Mouse (Mus musculus) midbrain, embryonic 16.5 days (tissue): ENCODE data around the gene C2cd6. TPM values are rescaled to one million over a fixed set of nuclear protein-coding genes. Genes with fewer than 3 reads are reported as not detected.
A peak's percentile ranks its signal among the peaks of the same experiment; 100 is the strongest.

ENCODE experiments used
- ATAC-seq: fragments of 200-750 bp; cut with Nextera tagmentation; 2 replicates; pipeline ENCODE4 v1.8.0; 2017; ENCODE audit warnings: moderate TSS enrichment
- H3K27ac ChIP-seq: fragments of 300-500 bp; sonication (generic); 2 replicates; pipeline ENCODE4 v1.5.1; 2014; ENCODE audit warnings: mild to moderate bottlenecking, low read length, mixed read lengths
- H3K27me3 ChIP-seq: fragments of 300-500 bp; sonication (generic); 2 replicates; pipeline ENCODE4 v1.6.1; 2014; ENCODE audit warnings: low read depth, low read length, mixed read lengths; ENCODE audit not compliant: control insufficient read depth, insufficient read depth
- H3K36me3 ChIP-seq: fragments of 300-500 bp; sonication (generic); 2 replicates; pipeline ENCODE4 v1.6.1; 2014; ENCODE audit warnings: mild to moderate bottlenecking, low read length, moderate library complexity, mixed read lengths; ENCODE audit not compliant: control insufficient read depth, insufficient read depth
- H3K4me1 ChIP-seq: fragments of 300-500 bp; sonication (generic); 2 replicates; pipeline ENCODE4 v1.6.1; 2014; ENCODE audit warnings: mild to moderate bottlenecking, low read length, mixed read lengths; ENCODE audit not compliant: control insufficient read depth, insufficient read depth
- H3K4me2 ChIP-seq: fragments of 300-500 bp; sonication (generic); 2 replicates; pipeline ENCODE4 v1.6.1; 2014; ENCODE audit warnings: mild to moderate bottlenecking, low read length, mixed read lengths
- H3K4me3 ChIP-seq: fragments of 300-500 bp; sonication (generic); 2 replicates; pipeline ENCODE4 v1.5.1; 2014; ENCODE audit warnings: low read depth, mild to moderate bottlenecking, low read length, moderate library complexity, mixed read lengths
- H3K9ac ChIP-seq: fragments of 300-500 bp; sonication (generic); 2 replicates; pipeline ENCODE4 v1.6.1; 2014; ENCODE audit warnings: low read depth, low read length, mixed read lengths
- H3K9me3 ChIP-seq: fragments of 300-500 bp; sonication (generic); replicated peaks from 2 replicates; pipeline ENCODE4 v1.6.1; 2014; ENCODE audit warnings: mild to moderate bottlenecking, low read length, mixed read lengths; ENCODE audit not compliant: control insufficient read depth, poor library complexity, severe bottlenecking
- WGBS: fragments of 180-500 bp; shearing (Covaris S2); extraction: QIAGEN DNeasy Blood & Tissue Kit; methylation state at CpG from one replicate; pipeline ENCODE4 v1.1.7; 2014; 5-methylcytosine and 5-hydroxymethylcytosine counted together
- polyA plus RNA-seq: library from polyadenylated mRNA; unstranded; fragments of >200 nt; fragmentation: Nextera tagmentation; extraction: Ambion mirVana; gene quantifications from 2 replicates; pipeline ENCODE4 v1.2.1, GENCODE M21; 2015

The C2cd6 gene
- not detected in 2 replicates for polyA plus RNA-seq

DNA sequence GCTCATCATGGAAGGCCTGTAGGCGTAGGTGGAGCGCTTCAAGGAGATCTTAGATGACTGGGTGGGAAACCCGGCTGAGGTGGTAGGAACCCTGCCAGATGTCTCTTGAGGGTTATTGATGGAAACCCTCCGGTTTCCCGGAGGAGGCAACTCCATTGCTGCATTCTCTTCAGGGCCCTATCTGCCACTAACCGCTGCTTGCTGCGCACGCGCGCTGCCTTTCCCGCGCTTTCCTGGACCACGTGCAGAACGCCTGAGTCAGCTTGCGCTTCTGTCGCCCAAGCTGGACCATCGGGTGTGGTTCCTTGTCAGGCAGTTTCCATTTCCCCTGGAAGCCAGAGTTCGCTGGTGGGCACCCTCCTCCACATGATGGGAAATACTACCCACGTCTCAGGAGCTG, at the start of gene C2cd6:
C2cd6 (minus strand) TSS at position 196 of the 400 bp plus-strand sequence.
- no peak within 1 kb of the TSS for H3K4me3 ChIP-seq
- H3K27me3 ChIP-seq: no peaks in the 10 kb centered on the region
- no peak for ATAC-seq
- no peak within 1 kb of the TSS for H3K9ac ChIP-seq
- WGBS: 92% methylated on average over 19 of the region's 19 CpGs
- H3K9me3 ChIP-seq: no peaks in the 10 kb centered on the region
- peaks cover 9% of the 10 kb centered on the region; the same call in 1 of the 2 replicates for H3K36me3 ChIP-seq
- no peaks in the 10 kb centered on the region for H3K4me1 ChIP-seq
- no peak within 1 kb of the TSS for H3K27ac ChIP-seq
- no peak within 1 kb of the TSS for H3K4me2 ChIP-seq

DNA sequence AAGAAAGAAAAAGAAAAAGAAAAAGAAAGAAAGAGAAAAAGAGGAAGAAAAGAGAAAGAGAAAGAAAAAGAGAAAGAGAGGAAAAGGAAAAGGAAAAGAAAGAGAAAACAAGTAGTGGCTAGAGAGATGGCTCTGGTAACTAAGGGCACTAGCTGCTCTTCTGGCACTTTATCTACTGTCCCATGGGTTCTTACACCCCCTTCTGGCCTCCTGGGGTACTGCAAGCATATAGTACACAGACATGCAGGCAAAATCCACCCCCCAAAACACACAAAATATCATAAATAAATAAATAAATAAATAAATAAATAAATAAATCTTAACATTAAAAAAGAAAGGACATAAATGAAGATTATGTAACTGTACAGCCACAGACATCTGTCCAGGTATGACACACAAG, 48.1 kb upstream of the C2cd6 start:
- H3K4me2 ChIP-seq: no peak overlapping the region
- H3K4me3 ChIP-seq: no peak overlapping the region
- H3K36me3 ChIP-seq: no peaks in the 10 kb centered on the region
- no peaks in the 10 kb centered on the region for H3K4me1 ChIP-seq
- H3K9ac ChIP-seq: no peak overlapping the region
- H3K9me3 ChIP-seq: no peaks in the 10 kb centered on the region
- no peak for ATAC-seq
- H3K27me3 ChIP-seq: no peaks in the 10 kb centered on the region
- H3K27ac ChIP-seq: no peak overlapping the region

DNA sequence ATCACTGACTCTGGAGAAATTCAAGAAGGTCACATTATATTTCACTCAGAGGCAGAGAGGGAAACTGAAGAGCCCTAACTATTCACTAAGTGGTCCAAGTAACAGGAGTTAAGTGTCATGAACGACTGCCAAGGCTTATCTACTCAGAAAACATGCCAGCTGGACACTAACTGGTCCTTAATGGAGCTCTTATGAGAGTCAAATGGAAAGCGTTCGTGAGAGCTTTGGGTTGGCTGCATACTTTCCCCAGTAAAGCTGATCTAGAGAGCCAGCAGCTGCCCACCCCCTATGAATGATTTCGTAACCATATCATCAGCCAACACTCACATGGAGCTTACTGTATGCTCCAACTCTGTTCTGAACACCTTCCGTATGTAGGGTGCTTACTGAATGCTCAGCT, 39.7 kb upstream of the C2cd6 start:
- no peak overlapping the region for H3K4me2 ChIP-seq
- no peaks in the 10 kb centered on the region for H3K4me1 ChIP-seq
- no peaks in the 10 kb centered on the region for H3K36me3 ChIP-seq
- no peaks in the 10 kb centered on the region for H3K9me3 ChIP-seq
- no peak overlapping the region for H3K4me3 ChIP-seq
- no peaks in the 10 kb centered on the region for H3K27me3 ChIP-seq
- no peak overlapping the region for H3K27ac ChIP-seq
- no peak overlapping the region for H3K9ac ChIP-seq
- WGBS: 71% methylated on average over 5 of the region's 5 CpGs
- ATAC-seq: no peak

DNA sequence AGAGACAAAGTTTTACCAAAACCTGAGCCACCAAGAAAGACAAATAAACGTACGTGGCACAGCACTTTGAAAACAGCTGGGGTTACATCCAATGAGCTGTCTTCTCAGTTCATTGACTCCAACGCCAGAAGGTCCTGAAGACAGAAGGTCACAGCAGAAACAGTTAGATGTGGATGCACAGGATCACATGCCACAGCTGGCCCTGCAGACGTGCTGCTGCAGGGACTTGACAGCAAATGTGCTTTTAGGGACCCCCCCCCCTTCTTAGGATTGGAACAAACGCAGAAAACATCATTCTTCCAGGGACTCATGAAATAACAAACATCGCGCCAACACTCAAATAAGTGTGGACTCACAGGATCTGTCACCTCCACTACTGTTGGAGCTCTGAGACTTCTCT, 34.2 kb upstream of the C2cd6 start:
- Histone ChIP-seq H3K4me2 (no peak overlapping the region), H3K9ac (no peak overlapping the region), H3K9me3 (no peaks in the 10 kb centered on the region), H3K4me1 (no peaks in the 10 kb centered on the region), H3K27me3 (no peaks in the 10 kb centered on the region), H3K27ac (no peak overlapping the region), H3K4me3 (no peak overlapping the region), H3K36me3 (no peaks in the 10 kb centered on the region)
- WGBS: 86% methylated on average over 7 of the region's 7 CpGs
- no peak for ATAC-seq

DNA sequence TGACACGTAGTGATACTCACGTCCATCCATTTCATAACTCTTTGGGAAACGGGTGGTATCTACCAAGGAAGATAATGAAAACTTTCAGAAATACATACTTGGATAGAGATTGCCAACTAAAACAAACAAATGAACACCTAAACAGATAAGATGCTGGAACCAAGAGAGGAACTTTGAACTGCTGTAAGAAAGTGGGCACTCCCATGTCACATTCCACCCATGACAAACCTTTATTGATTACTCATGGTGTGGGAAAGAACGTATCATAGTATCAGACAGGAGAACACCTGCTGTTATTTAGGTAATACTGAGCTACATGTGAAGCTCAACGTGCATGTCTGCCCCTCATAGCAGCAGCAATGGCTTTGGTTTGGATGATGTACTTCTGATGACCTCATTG, 30.9 kb upstream of the C2cd6 start:
- no peak overlapping the region for H3K4me3 ChIP-seq
- peaks cover 1% of the 10 kb centered on the region; the same call in 1 of the 2 replicates for H3K4me1 ChIP-seq
- no peaks in the 10 kb centered on the region for H3K9me3 ChIP-seq
- WGBS: 85% methylated on average over 5 of the region's 5 CpGs
- no peaks in the 10 kb centered on the region for H3K27me3 ChIP-seq
- H3K27ac ChIP-seq: no peak overlapping the region
- no peak overlapping the region for H3K4me2 ChIP-seq
- no peak for ATAC-seq
- no peaks in the 10 kb centered on the region for H3K36me3 ChIP-seq
- no peak overlapping the region for H3K9ac ChIP-seq

DNA sequence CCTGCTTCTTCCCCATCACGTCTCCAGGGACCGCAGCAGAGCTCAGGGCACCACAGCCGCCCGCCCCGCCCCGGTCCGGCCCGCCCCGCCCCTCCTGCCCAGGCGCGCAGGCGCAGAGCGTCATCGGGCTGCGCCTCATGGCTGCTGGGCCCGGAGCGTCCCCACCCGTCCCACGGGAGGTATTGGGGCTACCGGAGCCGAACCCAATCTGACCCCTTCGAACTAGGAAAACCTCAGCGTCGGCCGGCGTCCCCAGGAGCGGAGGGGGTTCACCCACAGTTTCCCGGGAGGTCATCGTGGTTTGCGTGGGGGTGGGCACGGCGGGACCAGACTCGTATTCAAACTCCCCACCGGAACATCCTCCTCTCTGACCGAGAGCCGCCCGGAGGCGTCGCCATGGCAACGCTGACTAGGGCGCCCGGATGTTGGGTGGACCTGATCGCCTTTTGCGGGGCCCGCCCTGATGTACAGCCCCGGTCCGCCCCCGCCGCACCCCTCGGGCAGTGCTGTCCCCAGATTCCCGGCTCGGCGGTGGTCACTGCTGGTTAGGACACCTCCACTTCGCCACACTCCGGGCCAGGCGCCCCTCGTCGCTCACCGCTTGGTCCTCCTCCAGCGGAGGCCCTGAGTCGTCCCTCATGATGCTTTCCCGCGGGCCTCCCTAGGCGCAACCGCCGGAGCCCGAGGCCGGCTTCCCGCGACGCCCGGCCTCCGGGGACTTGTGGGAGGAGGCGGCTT, 25.2 kb upstream of the C2cd6 start, which contains the start of gene Tmem237:
Tmem237 (minus strand) TSS at position 689 of the 738 bp plus-strand sequence.
- Histone ChIP-seq H3K4me1 (peaks cover 14% of the 10 kb centered on the region), H3K27me3 (no peaks in the 10 kb centered on the region), H3K4me3 (peak within 1 kb of the TSS; percentile 75), H3K36me3 (0 out of 2 replicates have a peak, but pooled peaks cover 5% of the 10 kb centered on the region), H3K27ac (peak within 1 kb of the TSS; percentile 97), H3K9me3 (no peaks in the 10 kb centered on the region), H3K4me2 (peak within 1 kb of the TSS; percentile 87), H3K9ac (peak within 1 kb of the TSS; percentile 88)
- ATAC-seq: peak; percentile 99
- under 1% methylated on average over 70 of the region's 74 CpGs for WGBS

DNA sequence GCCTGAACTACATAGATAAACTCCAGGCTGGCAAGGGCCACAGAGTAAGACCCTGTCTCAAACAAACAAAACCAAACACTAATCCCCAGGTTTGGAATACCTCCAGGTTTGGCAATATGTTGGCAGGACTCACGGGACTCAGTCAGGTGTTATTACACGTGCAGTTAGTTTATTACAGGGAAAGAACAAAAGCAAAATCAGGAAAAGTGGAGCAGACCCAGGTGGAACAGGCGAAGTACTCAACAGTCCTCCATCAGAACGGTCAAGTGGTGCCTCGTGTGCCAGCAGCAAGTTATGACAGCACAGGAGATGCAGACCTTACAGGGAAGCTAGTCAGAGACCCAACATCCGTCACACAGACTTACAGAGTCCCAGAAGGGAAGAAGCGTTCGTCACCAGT, 15.8 kb upstream of the C2cd6 start:
- no peaks in the 10 kb centered on the region for H3K9me3 ChIP-seq
- no peak overlapping the region for H3K4me2 ChIP-seq
- no peaks in the 10 kb centered on the region for H3K27me3 ChIP-seq
- H3K4me3 ChIP-seq: no peak overlapping the region
- peaks cover 42% of the 10 kb centered on the region for H3K36me3 ChIP-seq
- no peak overlapping the region for H3K27ac ChIP-seq
- no peak for ATAC-seq
- no peaks in the 10 kb centered on the region for H3K4me1 ChIP-seq
- 89% methylated on average over 8 of the region's 8 CpGs for WGBS
- H3K9ac ChIP-seq: no peak overlapping the region

DNA sequence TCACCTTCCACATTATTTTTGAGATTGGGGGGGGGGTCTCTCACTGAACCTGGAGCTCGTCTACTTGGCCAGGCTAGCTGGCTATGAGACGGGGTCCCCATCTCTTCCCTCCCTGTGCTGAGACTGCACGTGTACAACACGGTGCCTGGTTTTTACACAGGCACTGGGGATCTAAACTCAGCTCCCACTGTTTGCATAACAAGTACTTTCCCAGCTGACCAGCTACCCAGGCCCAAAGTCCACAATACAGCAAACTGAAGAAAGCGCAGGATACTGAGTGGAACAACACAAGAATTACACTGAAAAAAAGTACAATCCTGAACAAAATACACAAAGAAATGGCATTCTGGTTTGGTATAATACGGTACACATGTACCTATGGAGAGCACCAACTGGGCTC, 7.4 kb upstream of the C2cd6 start:
- peaks cover 35% of the 10 kb centered on the region for H3K36me3 ChIP-seq
- no peaks in the 10 kb centered on the region for H3K4me1 ChIP-seq
- no peaks in the 10 kb centered on the region for H3K27me3 ChIP-seq
- WGBS: 98% methylated on average over 6 of the region's 6 CpGs
- no peak overlapping the region for H3K27ac ChIP-seq
- H3K9ac ChIP-seq: no peak overlapping the region
- no peak overlapping the region for H3K4me3 ChIP-seq
- H3K4me2 ChIP-seq: no peak overlapping the region
- H3K9me3 ChIP-seq: no peaks in the 10 kb centered on the region
- no peak for ATAC-seq

DNA sequence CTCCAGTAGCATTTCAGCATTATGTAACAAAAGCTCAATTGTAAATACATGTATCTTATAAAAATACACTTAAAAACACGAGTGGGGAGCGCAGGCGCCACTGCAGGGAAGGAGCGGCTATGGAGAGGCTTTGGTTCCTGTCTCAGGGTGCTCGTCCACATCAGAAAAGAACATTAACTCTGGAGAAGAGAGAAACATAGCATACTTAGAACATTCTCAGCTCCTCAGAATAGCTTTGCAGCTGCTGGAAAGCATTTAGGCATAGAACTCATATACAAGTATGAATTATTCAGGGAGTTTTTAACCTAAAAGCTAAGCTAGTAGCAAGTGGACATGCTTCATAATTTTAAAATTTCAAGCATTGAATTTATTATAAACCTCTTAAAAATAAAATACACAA, 6.3 kb upstream of the C2cd6 start:
- no peaks in the 10 kb centered on the region for H3K9me3 ChIP-seq
- no peak overlapping the region for H3K4me2 ChIP-seq
- H3K9ac ChIP-seq: no peak overlapping the region
- no peaks in the 10 kb centered on the region for H3K4me1 ChIP-seq
- no peak for ATAC-seq
- WGBS: 94% methylated on average over 5 of the region's 5 CpGs
- H3K27ac ChIP-seq: no peak overlapping the region
- H3K27me3 ChIP-seq: no peaks in the 10 kb centered on the region
- H3K36me3 ChIP-seq: peaks cover 33% of the 10 kb centered on the region
- H3K4me3 ChIP-seq: no peak overlapping the region
